Mouse (Mus musculus) cerebellum, postnatal 10 days (tissue): ENCODE data around the gene Pax7.

Experiments
- DNase-seq, 2 experiments: peaks; one replicate each; pipeline ENCODE4 v3.0.0; 2021; ENCODE audit warnings: mixed read lengths in 2 of 2

Pax7 gene

GRCm38 (mm10) chr4:139747190-139747936, 86.0 kb downstream of the Pax7 start:
- no peak for DNase-seq

- DNase-seq: no peak
Measured at GRCm38 (mm10) chr4:139746177-139746576, 87.2 kb downstream of the Pax7 start.

- DNase-seq: peak; percentile 62 to 75
Measured at GRCm38 (mm10) chr4:139744765-139745395, 88.4 kb downstream of the Pax7 start.

- no peak for DNase-seq
Measured at GRCm38 (mm10) chr4:139743626-139744025, 89.7 kb downstream of the Pax7 start.

GRCm38 (mm10) chr4:139737035-139737434, 96.3 kb downstream of the Pax7 start:
- no peak for DNase-seq

GRCm38 (mm10) chr4:139727101-139727500, 106.2 kb downstream of the Pax7 start:
- DNase-seq: no peak

GRCm38 (mm10) chr4:139725421-139725820, 107.9 kb downstream of the Pax7 start:
- peak in 1 of 2 experiments; percentile 21 for DNase-seq

GRCm38 (mm10) chr4:139724296-139724695, 109.0 kb downstream of the Pax7 start:
- no peak for DNase-seq

GRCm38 (mm10) chr4:139718978-139719377, 114.3 kb downstream of the Pax7 start:
- DNase-seq: no peak

- no peak for DNase-seq
Measured at GRCm38 (mm10) chr4:139716477-139717169, 116.7 kb downstream of the Pax7 start.

GRCm38 (mm10) chr4:139715241-139715932, 117.9 kb downstream of the Pax7 start:
- DNase-seq: no peak

- no peak for DNase-seq
Measured at GRCm38 (mm10) chr4:139710467-139711334, 122.6 kb downstream of the Pax7 start.

GRCm38 (mm10) chr4:139705986-139706385, 127.3 kb downstream of the Pax7 start:
- DNase-seq: peak; percentile 58 to 63

- DNase-seq: no peak
Measured at GRCm38 (mm10) chr4:139703468-139703867, 129.9 kb downstream of the Pax7 start.

- DNase-seq: no peak
Measured at GRCm38 (mm10) chr4:139702914-139703313, 130.4 kb downstream of the Pax7 start.

GRCm38 (mm10) chr4:139698602-139699001, 134.7 kb downstream of the Pax7 start:
- no peak for DNase-seq

- DNase-seq: no peak
Measured at GRCm38 (mm10) chr4:139697755-139698154, 135.6 kb downstream of the Pax7 start.

GRCm38 (mm10) chr4:139693315-139693714, 140.0 kb downstream of the Pax7 start:
- no peak for DNase-seq

GRCm38 (mm10) chr4:139689627-139690269, 143.6 kb downstream of the Pax7 start:
- peak; percentile 69 to 81 for DNase-seq

- no peak for DNase-seq
Measured at GRCm38 (mm10) chr4:139688058-139688457, 145.3 kb downstream of the Pax7 start.
